Mouse (Mus musculus) CH12F3 (cell line): ENCODE measurements around the gene 5730507C01Rik.
"Not testable (repeated sequence)": the region's sequence is repeated elsewhere in the genome, so short reads cannot be mapped to it uniquely, and the experiment has no call there.

ENCODE experiments used
- in situ Hi-C: fragments of 300-500 bp; cut with MboI; formaldehyde crosslinking; loops from 2 replicates; pipeline ENCODE4 v1.14.3; 2020; ENCODE audit warnings: low sequenced_read_pairs

Gene 5730507C01Rik

DNA sequence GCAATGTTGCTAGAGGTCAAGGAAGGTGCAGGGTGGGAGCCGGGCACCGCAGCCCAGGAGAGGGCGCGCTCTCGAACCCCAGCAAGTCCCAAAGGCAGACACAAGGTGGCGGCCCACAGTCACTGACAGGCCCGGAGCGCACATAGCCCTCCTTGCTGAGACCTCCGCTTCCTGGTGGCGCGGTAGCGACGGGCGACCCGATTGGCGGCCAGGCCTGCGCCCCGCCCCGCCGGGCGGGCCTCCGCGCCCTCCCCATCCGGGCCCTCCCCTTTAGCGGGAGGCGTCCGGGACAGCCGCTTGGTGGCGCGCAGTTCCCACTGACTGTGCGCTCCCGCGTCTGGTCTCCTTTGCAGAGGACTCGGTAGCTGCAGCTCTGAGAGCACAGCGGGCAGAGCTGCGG, at the start of gene 5730507C01Rik:
Gene 5730507C01Rik, plus strand, starts transcription at position 340 of the 400 bp plus-strand sequence.
- in situ Hi-C loops = no loop called here

GRCm38 (mm10) chr12:18514616-18515015, 306 bp downstream of the 5730507C01Rik start:
- in situ Hi-C loops = not testable (repeated sequence)

DNA sequence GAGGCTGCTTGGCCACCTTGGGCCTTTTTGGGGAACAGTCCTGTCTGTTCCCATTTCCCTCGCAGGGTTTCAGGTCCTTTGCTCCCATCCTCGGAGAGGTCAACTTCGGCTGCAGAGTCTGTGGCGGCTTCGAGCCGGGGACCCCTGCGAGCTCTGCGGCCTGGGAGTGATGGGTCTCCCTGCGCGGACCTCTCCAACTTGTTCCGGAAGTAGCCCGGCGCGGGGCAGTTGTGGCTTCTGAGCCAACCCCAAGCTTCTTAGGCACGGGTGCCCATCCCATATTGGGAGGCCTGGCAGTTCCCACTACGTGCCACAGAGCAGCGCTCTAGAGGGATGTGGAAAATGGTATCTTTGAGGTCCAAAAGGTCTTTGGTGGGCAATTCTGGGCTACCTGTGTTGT, 767 bp downstream of the 5730507C01Rik start:
- in situ Hi-C loops = not testable (repeated sequence)
